12 mouse cellular contexts compared by ENCODE assay signal in the genomic region with DNA sequence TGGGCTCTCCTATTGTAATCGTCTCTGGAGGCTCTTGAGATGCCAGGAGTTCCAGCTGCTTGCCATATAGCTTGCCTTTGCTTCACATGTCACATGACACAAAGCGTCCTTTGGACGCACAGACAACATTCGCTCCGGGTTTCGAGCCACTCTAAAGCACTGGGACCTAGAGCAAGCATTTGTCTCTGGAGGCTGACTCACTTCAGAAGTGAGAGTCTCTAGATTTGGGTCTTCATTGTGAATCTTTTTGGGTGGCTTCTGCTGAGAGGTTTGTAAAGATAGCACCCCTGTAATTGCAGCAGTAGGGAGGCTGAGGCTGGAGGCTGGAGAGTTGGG. TPM values are rescaled to one million over a fixed set of nuclear protein-coding genes. Genes with fewer than 3 reads are reported as not detected.
DNase-seq lines count a peak whose midpoint lies in the region; ATAC-seq lines count a peak whose summit lies in the region.
"Had no signal": no experiment of that assay in that cellular context is flagged by ENCODE, and none has a peak within 500 bp of the region (broad histone marks: within the 10 kb centered on the region; RNA-seq: fewer than 3 reads in every experiment).

No protein-coding gene starts in this region.

- 59% methylated on average over 6 of the region's 6 CpGs for WGBS in heart, embryonic 13.5 days
- 93% methylated on average over 6 of the region's 6 CpGs for WGBS in limb, embryonic 10.5 days
- 91% methylated on average over 6 of the region's 6 CpGs for WGBS in neural tube, embryonic 15.5 days

- H3K4me3 ChIP-seq in heart, embryonic 13.5 days, result peak overlapping the region; percentile 42; the same call in 1 of the 2 replicates
- H3K4me3 ChIP-seq in megakaryocyte, embryonic 14.5 days (replicated peaks), result peak overlapping the region; percentile 97
- no peak overlapping the region for H3K4me3 ChIP-seq in limb, embryonic 10.5 days
- no peak overlapping the region for H3K4me3 ChIP-seq in neural tube, embryonic 15.5 days (replicated peaks)

- no peaks in the 10 kb centered on the region for H3K36me3 ChIP-seq in heart, embryonic 13.5 days
- peaks cover 19% of the 10 kb centered on the region for H3K36me3 ChIP-seq in megakaryocyte, embryonic 14.5 days (replicated peaks; ENCODE audit: low read length)
- H3K36me3 ChIP-seq in limb, embryonic 10.5 days, result peaks cover 14% of the 10 kb centered on the region
- no peaks in the 10 kb centered on the region for H3K36me3 ChIP-seq in neural tube, embryonic 15.5 days

- peaks cover 50% of the 10 kb centered on the region for H3K4me1 ChIP-seq in heart, embryonic 13.5 days
- H3K4me1 ChIP-seq in megakaryocyte, embryonic 14.5 days, result peaks cover 80% of the 10 kb centered on the region
- peaks cover 49% of the 10 kb centered on the region for H3K4me1 ChIP-seq in limb, embryonic 10.5 days
- H3K4me1 ChIP-seq in neural tube, embryonic 15.5 days, result peaks cover 53% of the 10 kb centered on the region

- H3K9ac ChIP-seq in heart, embryonic 13.5 days, result peak overlapping the region; percentile 73
- no peak overlapping the region for H3K9ac ChIP-seq in neural tube, embryonic 15.5 days (replicated peaks)

- 0 out of 2 replicates have a peak, but pooled peaks cover 5% of the 10 kb centered on the region for H3K9me3 ChIP-seq in heart, embryonic 13.5 days
- 0 out of 2 replicates have a peak, but pooled peaks cover 3% of the 10 kb centered on the region for H3K9me3 ChIP-seq in megakaryocyte, embryonic 14.5 days
- H3K9me3 ChIP-seq in limb, embryonic 10.5 days (replicated peaks), result no peaks in the 10 kb centered on the region
- no peaks in the 10 kb centered on the region for H3K9me3 ChIP-seq in neural tube, embryonic 15.5 days (replicated peaks)

- ATAC-seq in heart, embryonic 13.5 days (ENCODE audit: extremely low read depth, insufficient number of reproducible peaks, low FRiP score, low TSS enrichment), result no peak
- no peak for ATAC-seq in megakaryocyte, adult 5-6 weeks (ENCODE audit: poor library complexity, severe bottlenecking)
- ATAC-seq in neural tube, embryonic 15.5 days (ENCODE audit: low FRiP score), result no peak
- no peak for ATAC-seq in granulocyte monocyte progenitor cell, adult 5-6 weeks (replicated peaks; ENCODE audit: poor library complexity, severe bottlenecking)

- intact Hi-C loops in heart, postnatal 14 days (cut with DNase I), result no loop called here

- H3K27ac ChIP-seq in heart, embryonic 13.5 days (replicated peaks), result peak overlapping the region; percentile 91
- peak overlapping the region; percentile 78; the same call in 1 of the 2 replicates for H3K27ac ChIP-seq in limb, embryonic 10.5 days
- H3K27ac ChIP-seq in neural tube, embryonic 15.5 days (replicated peaks), result peak overlapping the region; percentile 84

- H3K27me3 ChIP-seq in heart, embryonic 13.5 days (replicated peaks), result no peaks in the 10 kb centered on the region
- no peaks in the 10 kb centered on the region for H3K27me3 ChIP-seq in megakaryocyte, embryonic 14.5 days (replicated peaks)
- no peaks in the 10 kb centered on the region for H3K27me3 ChIP-seq in limb, embryonic 10.5 days (ENCODE audit: low read depth, poor library complexity, severe bottlenecking)
- H3K27me3 ChIP-seq in neural tube, embryonic 15.5 days (replicated peaks), result no peaks in the 10 kb centered on the region

- no peak for DNase-seq in heart, postnatal 14 days
- no peak for DNase-seq in limb, embryonic 10.5 days (ENCODE audit: low spot score)
- DNase-seq in thymus, postnatal 4 days, result no peak
- DNase-seq: adrenal gland, postnatal 36 days; cerebellum, postnatal 36 days; kidney, adult 9 months; right cerebral cortex, postnatal 4 days had no signal

- peak overlapping the region; percentile 70 for H3K4me2 ChIP-seq in heart, embryonic 13.5 days
- H3K4me2 ChIP-seq in neural tube, embryonic 15.5 days, result 0 out of 2 replicates have a peak overlapping the region, but pooled peaks have one; percentile 66

RNA-seq across cellular contexts. Expression of gene Ube2v1, which starts 1.6 kb away (rescaled TPM):
- 216 and 229 TPM in 2 replicates for polyA plus RNA-seq in heart, embryonic 13.5 days (2015; fragmentation: Nextera tagmentation; extraction: Ambion mirVana)
- total RNA-seq in heart, postnatal 14 days (2021), result 100 to 1,000 TPM in 1 of 2 experiments, 10 to 100 TPM in 1; 93.8 to 102 TPM
- polyA plus RNA-seq in megakaryocyte, embryonic 14.5 days (2012; ENCODE audit: insufficient read depth, low replicate concordance), result 314 and 1,236 TPM in 2 replicates
- 68.8 and 86.3 TPM in 2 replicates for total RNA-seq in megakaryocyte, adult 5-6 weeks (2015)
- 45.1 and 51.9 TPM in 2 replicates for total RNA-seq in megakaryocyte, adult 5-6 weeks (2017)
- polyA plus RNA-seq in limb, embryonic 10.5 days (2016; fragmentation: Nextera tagmentation; extraction: Ambion mirVana), result 375 and 404 TPM in 2 replicates
- polyA plus RNA-seq in neural tube, embryonic 15.5 days (2015; fragmentation: Nextera tagmentation; extraction: Ambion mirVana), result 351 and 371 TPM in 2 replicates
- total RNA-seq in granulocyte monocyte progenitor cell, adult 5-6 weeks (2014; fragmentation: Nextera tagmentation), result 112 and 155 TPM in 2 replicates
- total RNA-seq in granulocyte monocyte progenitor cell, adult 5-6 weeks (2017), result 49.7 and 50.5 TPM in 2 replicates

RNA-seq across cellular contexts. Expression of gene Gm20431, which starts 27.8 kb away (rescaled TPM):
- 1.9 and 4.5 TPM in 2 replicates for polyA plus RNA-seq in heart, embryonic 13.5 days (2015; fragmentation: Nextera tagmentation; extraction: Ambion mirVana)
- 10 to 100 TPM; 20.3 to 22.8 TPM for total RNA-seq in heart, postnatal 14 days (2021)
- polyA plus RNA-seq in megakaryocyte, embryonic 14.5 days (2012; ENCODE audit: insufficient read depth, low replicate concordance), result not detected in 2 replicates
- total RNA-seq in megakaryocyte, adult 5-6 weeks (2015), result 6.1 and 22.8 TPM in 2 replicates
- total RNA-seq in megakaryocyte, adult 5-6 weeks (2017), result not detected in 2 replicates
- 1.0 and 4.0 TPM in 2 replicates for polyA plus RNA-seq in limb, embryonic 10.5 days (2016; fragmentation: Nextera tagmentation; extraction: Ambion mirVana)
- 8.0 and 13.8 TPM in 2 replicates for polyA plus RNA-seq in neural tube, embryonic 15.5 days (2015; fragmentation: Nextera tagmentation; extraction: Ambion mirVana)
- 4.6 and 11.6 TPM in 2 replicates for total RNA-seq in granulocyte monocyte progenitor cell, adult 5-6 weeks (2014; fragmentation: Nextera tagmentation)
- total RNA-seq in granulocyte monocyte progenitor cell, adult 5-6 weeks (2017), result not detected in 2 replicates

RNA-seq across cellular contexts. Expression of gene Cebpb, which starts 55.2 kb away (rescaled TPM):
- 2.0 and 4.5 TPM in 2 replicates for polyA plus RNA-seq in heart, embryonic 13.5 days (2015; fragmentation: Nextera tagmentation; extraction: Ambion mirVana)
- 100 to 1,000 TPM; 108 to 124 TPM for total RNA-seq in heart, postnatal 14 days (2021)
- 372 and 610 TPM in 2 replicates for polyA plus RNA-seq in megakaryocyte, embryonic 14.5 days (2012; ENCODE audit: insufficient read depth, low replicate concordance)
- total RNA-seq in megakaryocyte, adult 5-6 weeks (2015), result 79.3 and 125 TPM in 2 replicates
- total RNA-seq in megakaryocyte, adult 5-6 weeks (2017), result 55.5 and 59.5 TPM in 2 replicates
- polyA plus RNA-seq in limb, embryonic 10.5 days (2016; fragmentation: Nextera tagmentation; extraction: Ambion mirVana), result 1.2 and 2.2 TPM in 2 replicates
- 2.5 and 3.4 TPM in 2 replicates for polyA plus RNA-seq in neural tube, embryonic 15.5 days (2015; fragmentation: Nextera tagmentation; extraction: Ambion mirVana)
- 11.8 and 15.7 TPM in 2 replicates for total RNA-seq in granulocyte monocyte progenitor cell, adult 5-6 weeks (2014; fragmentation: Nextera tagmentation)
- 17.8 and 27.5 TPM in 2 replicates for total RNA-seq in granulocyte monocyte progenitor cell, adult 5-6 weeks (2017)

RNA-seq across cellular contexts. Expression of gene Tmem189, which starts 56.1 kb away (rescaled TPM):
- polyA plus RNA-seq in heart, embryonic 13.5 days (2015; fragmentation: Nextera tagmentation; extraction: Ambion mirVana), result 37.4 and 37.6 TPM in 2 replicates
- 10 to 100 TPM; 35.0 to 35.2 TPM for total RNA-seq in heart, postnatal 14 days (2021)
- 164 and 173 TPM in 2 replicates for polyA plus RNA-seq in megakaryocyte, embryonic 14.5 days (2012; ENCODE audit: insufficient read depth, low replicate concordance)
- total RNA-seq in megakaryocyte, adult 5-6 weeks (2015), result 25.1 and 35.7 TPM in 2 replicates
- total RNA-seq in megakaryocyte, adult 5-6 weeks (2017), result 40.6 and 43.1 TPM in 2 replicates
- polyA plus RNA-seq in limb, embryonic 10.5 days (2016; fragmentation: Nextera tagmentation; extraction: Ambion mirVana), result 41.9 and 43.2 TPM in 2 replicates
- 41.4 and 44.1 TPM in 2 replicates for polyA plus RNA-seq in neural tube, embryonic 15.5 days (2015; fragmentation: Nextera tagmentation; extraction: Ambion mirVana)
- 24.7 and 28.9 TPM in 2 replicates for total RNA-seq in granulocyte monocyte progenitor cell, adult 5-6 weeks (2014; fragmentation: Nextera tagmentation)
- 13.4 and 13.6 TPM in 2 replicates for total RNA-seq in granulocyte monocyte progenitor cell, adult 5-6 weeks (2017)

Comparison
In these comparisons a context has a peak if more than half of its experiments do, and no peak if none do; other contexts are left out.
1. H3K4me3 ChIP-seq: peak in heart, embryonic 13.5 days (single experiment) and megakaryocyte, embryonic 14.5 days (single experiment); none in limb, embryonic 10.5 days (single experiment) and neural tube, embryonic 15.5 days (single experiment).
2. RNA of gene Cebpb, which starts 55.2 kb away (polyA plus RNA-seq): 372 to 610 TPM in megakaryocyte, embryonic 14.5 days; 2.5 to 3.4 TPM in neural tube, embryonic 15.5 days, 2.0 to 4.5 TPM in heart, embryonic 13.5 days and 1.2 to 2.2 TPM in limb, embryonic 10.5 days; every median in the first group is over 10 times any median in the second.
3. Peak in every context shown above with its lines, with median percentiles within 50 percentile points of each other: H3K27ac ChIP-seq.